Mouse (Mus musculus) frontal cortex, adult (tissue): Measurements from ENCODE around the gene Mroh2a.
A peak's percentile ranks its signal among the peaks of the same experiment; 100 is the strongest.

Experiments
- ATAC-seq: cut with Nextera tagmentation; 2 replicates; pipeline ENCODE4 v1.9.2; 2017; ENCODE audit warnings: mild to moderate bottlenecking, moderate library complexity, mixed read lengths; ENCODE audit not compliant: low TSS enrichment

Gene Mroh2a

GRCm38 (mm10) chr1:88291409-88292005 is 64.7 kb downstream of the Mroh2a start:
- no peak for ATAC-seq

GRCm38 (mm10) chr1:88292057-88292456 is 65.3 kb downstream of the Mroh2a start:
- no peak for ATAC-seq

- no peak for ATAC-seq
Observed at GRCm38 (mm10) chr1:88294650-88295049, 67.9 kb downstream of the Mroh2a start.

GRCm38 (mm10) chr1:88296171-88296920 is 69.6 kb downstream of the Mroh2a start:
- no peak for ATAC-seq

- ATAC-seq: no peak
Observed at GRCm38 (mm10) chr1:88297480-88298258, 70.9 kb downstream of the Mroh2a start.

GRCm38 (mm10) chr1:88298686-88299528 is 72.1 kb downstream of the Mroh2a start:
- no peak for ATAC-seq

- no peak for ATAC-seq
Observed at GRCm38 (mm10) chr1:88299529-88299945, 72.8 kb downstream of the Mroh2a start.

- no peak for ATAC-seq
Observed at GRCm38 (mm10) chr1:88300301-88301050, 73.7 kb downstream of the Mroh2a start.

GRCm38 (mm10) chr1:88301121-88302014 is 74.6 kb downstream of the Mroh2a start:
- peak; percentile 48 for ATAC-seq

GRCm38 (mm10) chr1:88302057-88302740 is 75.4 kb downstream of the Mroh2a start:
- no peak for ATAC-seq

GRCm38 (mm10) chr1:88303762-88304161 is 77.0 kb downstream of the Mroh2a start:
- no peak for ATAC-seq

- ATAC-seq: no peak
Observed at GRCm38 (mm10) chr1:88304261-88304985, 77.6 kb downstream of the Mroh2a start.

GRCm38 (mm10) chr1:88305018-88305795 is 78.4 kb downstream of the Mroh2a start:
- ATAC-seq: no peak

- ATAC-seq: no peak
Observed at GRCm38 (mm10) chr1:88306543-88306942, 79.8 kb downstream of the Mroh2a start.

- ATAC-seq: no peak
Observed at GRCm38 (mm10) chr1:88307180-88307579, 80.4 kb downstream of the Mroh2a start.

- ATAC-seq: no peak
Observed at GRCm38 (mm10) chr1:88309020-88309419, 82.2 kb downstream of the Mroh2a start.

GRCm38 (mm10) chr1:88309905-88310304 is 83.1 kb downstream of the Mroh2a start:
- ATAC-seq: no peak

GRCm38 (mm10) chr1:88310349-88310748 is 83.6 kb downstream of the Mroh2a start:
- no peak for ATAC-seq
